Mouse (Mus musculus): Measurements from ENCODE around the gene Spats1. TPM values are rescaled to one million over a fixed set of nuclear protein-coding genes. Genes with fewer than 3 reads are reported as not detected.
"Not testable (repeated sequence)": the region's sequence is repeated elsewhere in the genome, so short reads cannot be mapped to it uniquely, and the experiment has no call there.

Gene Spats1
- polyA plus RNA-seq, 1 experiment = 0.11 TPM

DNA sequence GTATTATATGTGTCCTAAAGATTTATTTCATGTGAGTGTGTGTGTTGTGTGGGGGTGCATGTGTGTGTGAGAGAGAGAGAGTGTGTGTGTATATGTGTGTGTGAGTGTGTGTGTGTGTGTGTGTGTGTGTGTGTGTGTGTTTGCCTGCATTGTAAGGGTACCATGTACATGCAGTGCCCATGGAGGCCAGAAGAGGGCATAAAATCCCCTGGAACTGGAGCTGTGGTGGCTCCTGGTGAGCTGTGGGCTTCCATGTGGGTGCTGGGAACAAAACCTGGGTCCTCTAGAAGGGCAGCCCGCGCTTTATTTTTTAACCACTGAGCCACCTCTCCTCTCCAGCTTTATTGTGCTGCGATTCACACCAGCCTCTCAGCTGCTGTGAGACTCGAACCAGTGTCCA is 12.7 kb downstream of the Spats1 start:
- no peak overlapping the region for H3K4me3 ChIP-seq (ENCODE audit: insufficient read depth, poor library complexity, severe bottlenecking)
- TF ChIP-seq CTCF (IDR thresholded peaks at IDR 0.05; ENCODE audit: control insufficient read depth, insufficient read depth, insufficient read length) (no peak), FOSL1 (IDR thresholded peaks at IDR 0.05; ENCODE audit: insufficient read depth, low read length, poor library complexity, severe bottlenecking) (no peak), CEBPB (IDR thresholded peaks at IDR 0.05; ENCODE audit: low read depth) (no peak)
- no peaks in the 10 kb centered on the region for H3K36me3 ChIP-seq (ENCODE audit: control insufficient read depth, insufficient read depth)
- H3K79me3 ChIP-seq (ENCODE audit: low read depth) = no peaks in the 10 kb centered on the region
- H3K27me3 ChIP-seq (ENCODE audit: control insufficient read depth, insufficient read depth, insufficient read length) = no peaks in the 10 kb centered on the region
- no peaks in the 10 kb centered on the region for H3K79me2 ChIP-seq (ENCODE audit: control insufficient read depth, insufficient read depth)
- no peak overlapping the region for H3ac ChIP-seq (ENCODE audit: control insufficient read depth, insufficient read length, low read depth)

DNA sequence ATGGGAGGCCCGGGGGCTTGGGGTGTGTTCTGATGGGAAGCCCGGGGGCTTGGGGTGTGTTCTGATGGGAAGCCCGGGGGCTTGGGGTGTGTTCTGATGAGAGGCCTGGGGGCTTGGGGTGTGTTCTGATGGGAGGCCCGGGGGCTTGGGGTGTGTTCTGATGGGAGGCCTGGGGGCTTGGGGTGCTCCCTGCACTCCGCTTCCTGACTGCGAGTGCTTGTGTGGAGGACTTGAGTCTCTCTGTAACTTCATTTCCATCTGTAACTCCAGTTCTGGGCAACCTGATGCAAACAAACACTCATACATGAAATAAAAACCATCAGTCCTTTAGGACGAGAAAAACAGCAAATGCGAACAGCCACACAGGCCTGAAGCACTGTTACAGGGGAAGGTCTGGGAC is 16.2 kb downstream of the Spats1 start:
- H3ac ChIP-seq (ENCODE audit: control insufficient read depth, insufficient read length, low read depth) = no peak overlapping the region
- H3K4me3 ChIP-seq (ENCODE audit: insufficient read depth, poor library complexity, severe bottlenecking) = no peak overlapping the region
- no peaks in the 10 kb centered on the region for H3K36me3 ChIP-seq (ENCODE audit: control insufficient read depth, insufficient read depth)
- H3K27me3 ChIP-seq (ENCODE audit: control insufficient read depth, insufficient read depth, insufficient read length) = no peaks in the 10 kb centered on the region
- no peaks in the 10 kb centered on the region for H3K79me3 ChIP-seq (ENCODE audit: low read depth)
- no peaks in the 10 kb centered on the region for H3K79me2 ChIP-seq (ENCODE audit: control insufficient read depth, insufficient read depth)
- no peak for TF ChIP-seq CEBPB (IDR thresholded peaks at IDR 0.05; ENCODE audit: low read depth)
- no peak for TF ChIP-seq FOSL1 (IDR thresholded peaks at IDR 0.05; ENCODE audit: insufficient read depth, low read length, poor library complexity, severe bottlenecking)
- no peak for TF ChIP-seq MYOD1 (IDR thresholded peaks at IDR 0.05; ENCODE audit: control insufficient read depth, insufficient read length, low read depth)
- TF ChIP-seq MYOG (IDR thresholded peaks at IDR 0.05; ENCODE audit: control insufficient read depth, extremely low read depth, insufficient read length) = no peak
- TF ChIP-seq CTCF (IDR thresholded peaks at IDR 0.05; ENCODE audit: control insufficient read depth, insufficient read depth, insufficient read length) = no peak
- TF ChIP-seq MAX (IDR thresholded peaks at IDR 0.05) = no peak
- TF ChIP-seq USF1 (IDR thresholded peaks at IDR 0.05; ENCODE audit: low read depth) = no peak

DNA sequence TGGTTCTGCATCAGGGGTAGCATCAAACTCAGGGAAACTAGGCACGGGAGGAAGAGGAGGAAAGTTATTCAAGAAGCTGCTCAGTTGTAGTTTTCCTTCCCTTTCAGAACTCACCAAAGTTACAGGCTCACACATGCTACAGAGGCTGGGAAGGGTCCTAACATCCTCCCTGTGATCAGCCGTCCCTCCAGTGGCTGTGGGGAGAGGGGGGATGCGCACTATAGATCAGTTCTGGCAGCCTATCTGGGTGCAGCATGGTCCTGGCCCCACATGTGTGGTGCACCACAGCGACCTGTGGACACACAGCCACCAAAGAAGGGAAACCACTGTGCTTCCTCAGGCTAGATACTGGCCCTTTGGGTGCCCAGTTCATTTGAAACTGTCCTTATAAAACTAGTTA is 16.7 kb downstream of the Spats1 start:
- Histone ChIP-seq H3K27me3 (ENCODE audit: control insufficient read depth, insufficient read depth, insufficient read length) (no peaks in the 10 kb centered on the region), H3K36me3 (ENCODE audit: control insufficient read depth, insufficient read depth) (no peaks in the 10 kb centered on the region), H3K79me2 (ENCODE audit: control insufficient read depth, insufficient read depth) (no peaks in the 10 kb centered on the region), H3K4me3 (ENCODE audit: insufficient read depth, poor library complexity, severe bottlenecking) (no peak overlapping the region), H3ac (ENCODE audit: control insufficient read depth, insufficient read length, low read depth) (no peak overlapping the region), H3K79me3 (ENCODE audit: low read depth) (no peaks in the 10 kb centered on the region)
- TF ChIP-seq USF1 (IDR thresholded peaks at IDR 0.05; ENCODE audit: low read depth) (no peak), CEBPB (IDR thresholded peaks at IDR 0.05; ENCODE audit: low read depth) (no peak), MAX (IDR thresholded peaks at IDR 0.05) (no peak), MYOD1 (IDR thresholded peaks at IDR 0.05; ENCODE audit: control insufficient read depth, insufficient read length, low read depth) (no peak), MYOG (IDR thresholded peaks at IDR 0.05; ENCODE audit: control insufficient read depth, extremely low read depth, insufficient read length) (no peak), FOSL1 (IDR thresholded peaks at IDR 0.05; ENCODE audit: insufficient read depth, low read length, poor library complexity, severe bottlenecking) (no peak), CTCF (IDR thresholded peaks at IDR 0.05; ENCODE audit: control insufficient read depth, insufficient read depth, insufficient read length) (no peak)

DNA sequence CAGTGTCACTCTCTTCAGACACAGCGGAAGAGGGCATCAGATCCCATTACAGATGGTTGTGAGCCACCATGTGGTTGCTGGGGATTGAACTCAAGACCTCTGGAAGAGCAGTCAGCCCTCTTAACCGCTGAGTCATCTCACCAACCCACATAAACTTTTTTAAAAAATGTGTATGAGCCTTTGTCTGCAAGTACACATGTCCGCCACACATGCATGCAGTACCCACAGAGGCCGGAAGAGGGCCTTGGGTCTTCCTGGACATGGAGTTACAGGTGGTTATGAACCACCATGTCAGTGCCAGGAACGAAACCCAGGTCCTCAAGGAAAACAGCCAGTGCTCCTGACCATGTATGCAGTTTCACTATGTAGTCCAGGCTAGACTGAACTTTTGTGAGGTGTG is 17.7 kb downstream of the Spats1 start:
- Histone ChIP-seq H3K36me3 (ENCODE audit: control insufficient read depth, insufficient read depth) (no peaks in the 10 kb centered on the region), H3K4me3 (ENCODE audit: insufficient read depth, poor library complexity, severe bottlenecking) (no peak overlapping the region), H3K27me3 (ENCODE audit: control insufficient read depth, insufficient read depth, insufficient read length) (no peaks in the 10 kb centered on the region), H3ac (ENCODE audit: control insufficient read depth, insufficient read length, low read depth) (no peak overlapping the region), H3K79me3 (ENCODE audit: low read depth) (no peaks in the 10 kb centered on the region), H3K79me2 (ENCODE audit: control insufficient read depth, insufficient read depth) (no peaks in the 10 kb centered on the region)
- no peak for TF ChIP-seq FOSL1 (IDR thresholded peaks at IDR 0.05; ENCODE audit: insufficient read depth, low read length, poor library complexity, severe bottlenecking)
- no peak for TF ChIP-seq CTCF (IDR thresholded peaks at IDR 0.05; ENCODE audit: control insufficient read depth, insufficient read depth, insufficient read length)
- TF ChIP-seq MYOG (IDR thresholded peaks at IDR 0.05; ENCODE audit: control insufficient read depth, extremely low read depth, insufficient read length) = no peak
- TF ChIP-seq MAX (IDR thresholded peaks at IDR 0.05) = no peak
- TF ChIP-seq MYOD1 (IDR thresholded peaks at IDR 0.05; ENCODE audit: control insufficient read depth, insufficient read length, low read depth) = no peak
- TF ChIP-seq CEBPB (IDR thresholded peaks at IDR 0.05; ENCODE audit: low read depth) = no peak
- no peak for TF ChIP-seq USF1 (IDR thresholded peaks at IDR 0.05; ENCODE audit: low read depth)

DNA sequence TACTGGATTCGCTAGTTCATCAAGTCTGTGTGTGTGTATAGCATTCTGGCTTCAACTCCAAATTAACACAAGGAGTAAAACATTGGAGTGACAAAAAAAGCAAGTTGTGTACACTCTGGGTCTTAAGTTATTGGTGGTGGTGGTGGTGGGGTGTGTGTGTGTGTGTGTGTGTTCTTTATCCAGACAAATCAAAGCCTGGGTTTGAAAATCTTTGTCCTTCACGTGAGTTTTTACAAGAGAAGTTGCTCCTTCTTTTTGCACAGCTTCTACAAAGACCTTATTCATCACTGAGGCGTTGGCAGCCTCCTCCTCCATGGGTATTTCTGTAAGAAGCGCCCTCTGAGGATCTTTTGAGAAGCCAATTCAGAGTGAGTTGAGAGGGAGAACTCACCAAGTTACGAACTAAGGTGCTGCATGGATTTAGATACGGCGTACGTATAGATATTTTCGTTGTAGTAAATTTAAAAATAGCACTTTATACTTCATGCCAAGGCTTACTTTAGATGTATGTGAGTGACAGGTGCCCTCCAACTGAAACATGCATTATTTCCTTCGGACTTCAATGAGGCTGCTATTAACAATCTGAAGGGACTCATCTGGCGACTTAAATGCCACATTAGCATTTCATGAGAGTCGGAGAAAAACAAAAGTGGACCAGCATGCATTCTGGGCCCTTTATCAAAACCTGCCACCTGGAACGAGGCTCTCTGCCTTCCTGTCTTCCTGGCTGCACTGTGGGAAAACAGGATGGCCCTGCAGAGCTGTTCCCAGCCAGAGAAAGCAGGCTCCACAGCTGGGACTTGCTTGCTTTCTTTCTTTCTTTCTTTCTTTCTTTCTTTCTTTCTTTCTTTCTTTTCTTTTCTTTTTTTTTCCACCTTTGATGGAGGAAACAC is 18.7 kb downstream of the Spats1 start:
- TF ChIP-seq USF1 (IDR thresholded peaks at IDR 0.05; ENCODE audit: low read depth) = no peak
- no peak for TF ChIP-seq MAX (IDR thresholded peaks at IDR 0.05)

DNA sequence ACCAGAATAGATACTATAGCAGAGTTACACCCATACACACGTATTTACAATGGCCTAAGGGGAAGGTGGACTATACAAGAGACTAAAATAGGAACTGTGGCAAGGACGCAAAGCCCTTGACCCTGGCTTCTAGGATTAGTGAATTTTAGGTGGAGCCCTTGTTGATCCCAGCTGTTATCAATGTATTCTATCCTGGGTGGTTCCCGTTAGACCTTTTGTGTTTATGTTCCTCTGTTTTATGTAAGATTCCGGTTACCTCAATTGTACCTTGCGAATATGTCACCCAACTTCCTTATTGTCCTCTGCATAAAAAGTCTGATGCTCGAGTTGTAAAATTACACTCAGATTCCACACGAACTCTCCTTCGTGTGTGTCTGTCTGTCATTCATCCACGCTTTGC is 19.4 kb downstream of the Spats1 start:
- H3K79me2 ChIP-seq (ENCODE audit: control insufficient read depth, insufficient read depth); H3K36me3 ChIP-seq (ENCODE audit: control insufficient read depth, insufficient read depth); H3K4me3 ChIP-seq (ENCODE audit: insufficient read depth, poor library complexity, severe bottlenecking); H3K79me3 ChIP-seq (ENCODE audit: low read depth); H3ac ChIP-seq (ENCODE audit: control insufficient read depth, insufficient read length, low read depth); H3K27me3 ChIP-seq (ENCODE audit: control insufficient read depth, insufficient read depth, insufficient read length): not testable (repeated sequence)

More for the DNA sequence above, 18.7 kb downstream of the Spats1 start:
- Histone ChIP-seq H3K36me3 (ENCODE audit: control insufficient read depth, insufficient read depth) (no peaks in the 10 kb centered on the region), H3K79me2 (ENCODE audit: control insufficient read depth, insufficient read depth) (no peaks in the 10 kb centered on the region), H3ac (ENCODE audit: control insufficient read depth, insufficient read length, low read depth) (no peak overlapping the region), H3K4me3 (ENCODE audit: insufficient read depth, poor library complexity, severe bottlenecking) (no peak overlapping the region), H3K27me3 (ENCODE audit: control insufficient read depth, insufficient read depth, insufficient read length) (no peaks in the 10 kb centered on the region), H3K79me3 (ENCODE audit: low read depth) (no peaks in the 10 kb centered on the region)

Data from C2C12 (cell line).